Mouse (Mus musculus) G1E (cell line): Measurements from ENCODE around the gene Nkain4.

ENCODE experiments used
- CTCF ChIP-seq: IDR thresholded peaks from 2 replicates; pipeline ENCODE4 v1.5.1; 2012; ENCODE audit warnings: low read depth, low read length, inconsistent platforms, mixed read lengths
- GATA1 ChIP-seq: IDR thresholded peaks from 2 replicates; pipeline ENCODE4 v1.6.1; 2012; ENCODE audit warnings: borderline replicate concordance, low read length, inconsistent platforms, mixed read lengths
- GATA2 ChIP-seq: IDR thresholded peaks from 2 replicates; pipeline ENCODE4 v1.6.1; 2012; ENCODE audit warnings: low read depth, low read length, inconsistent platforms, borderline replicate concordance
- POLR2AphosphoS5 ChIP-seq: IDR thresholded peaks from 2 replicates; pipeline ENCODE4 v1.6.1; 2012; ENCODE audit warnings: low read depth, low read length, inconsistent platforms; ENCODE audit not compliant: insufficient replicate concordance
- TAL1 ChIP-seq: conservative IDR thresholded peaks from 2 replicates; pipeline ENCODE4 v1.6.1; 2012; ENCODE audit warnings: low read depth, low read length, inconsistent platforms, mixed read lengths

DNA sequence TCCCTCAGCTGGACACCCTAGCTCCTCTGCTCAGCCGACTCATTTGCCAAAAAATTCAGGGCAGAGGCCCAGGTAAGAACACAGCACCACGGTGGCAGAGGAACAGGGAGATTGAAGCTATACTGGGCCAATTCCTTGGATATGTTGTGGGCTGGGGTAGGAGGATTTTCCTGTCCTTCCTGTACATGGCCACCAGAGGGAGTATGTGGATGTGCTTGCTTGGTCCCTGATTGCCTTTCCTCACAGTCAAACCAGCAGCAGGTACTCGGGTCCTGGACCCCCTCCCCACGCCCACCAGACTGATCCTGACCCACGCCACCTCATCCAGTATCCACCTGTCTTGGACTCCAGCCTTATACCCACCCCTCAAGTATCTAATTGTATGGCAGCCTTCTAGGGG is 41.9 kb upstream of the Nkain4 start:
- peak; percentile 90 for TF ChIP-seq CTCF
- TF ChIP-seq GATA1: no peak
- TF ChIP-seq TAL1: no peak
- TF ChIP-seq GATA2: no peak
- no peak for TF ChIP-seq POLR2AphosphoS5
